Mouse (Mus musculus) activated CD4-positive, CD25-positive, alpha-beta regulatory T cell, adult 4 months (primary cell): ENCODE measurements around the gene Fut8. TPM values are rescaled to one million over a fixed set of nuclear protein-coding genes. Genes with fewer than 3 reads are reported as not detected.

ENCODE experiments used
- ATAC-seq: one replicate; pipeline ENCODE4 v1.8.0; 2017
- polyA plus RNA-seq, 2 experiments: library from polyadenylated mRNA; unstranded; fragments of 100-300 nt; shearing (Covaris generic); gene quantifications; one replicate each; pipeline ENCODE4 v1.2.1; 2017

Fut8 gene
- 10 to 100 TPM; 16.1 to 17.9 TPM for polyA plus RNA-seq

GRCm38 (mm10) chr12:77237950-77238530, at the start of gene Fut8:
TSS of gene Fut8 (plus strand) at chr12:77238125.
- ATAC-seq = peak; percentile 63

GRCm38 (mm10) chr12:77189161-77189560, 48.8 kb upstream of the Fut8 start:
- peak; percentile 29 for ATAC-seq

GRCm38 (mm10) chr12:77189933-77190446, 47.9 kb upstream of the Fut8 start:
- no peak for ATAC-seq

- no peak for ATAC-seq
These were observed 46.2 kb upstream of the Fut8 start for GRCm38 (mm10) chr12:77191478-77192271.

GRCm38 (mm10) chr12:77192714-77193113, 45.2 kb upstream of the Fut8 start:
- no peak for ATAC-seq

- peak; percentile 66 for ATAC-seq
These were observed 44.7 kb upstream of the Fut8 start for GRCm38 (mm10) chr12:77193225-77193716.

- no peak for ATAC-seq
These were observed 42.9 kb upstream of the Fut8 start for GRCm38 (mm10) chr12:77195044-77195443.

GRCm38 (mm10) chr12:77196529-77197095, 41.3 kb upstream of the Fut8 start:
- ATAC-seq = no peak

- ATAC-seq = no peak
These were observed 40.8 kb upstream of the Fut8 start for GRCm38 (mm10) chr12:77197121-77197599.

GRCm38 (mm10) chr12:77198253-77198652, 39.7 kb upstream of the Fut8 start:
- no peak for ATAC-seq

GRCm38 (mm10) chr12:77201461-77202143, 36.3 kb upstream of the Fut8 start:
- ATAC-seq = no peak

GRCm38 (mm10) chr12:77203136-77203535, 34.8 kb upstream of the Fut8 start:
- ATAC-seq = no peak

GRCm38 (mm10) chr12:77206852-77207251, 31.1 kb upstream of the Fut8 start:
- ATAC-seq = no peak

GRCm38 (mm10) chr12:77208056-77208455, 29.9 kb upstream of the Fut8 start:
- ATAC-seq = no peak

GRCm38 (mm10) chr12:77208576-77209180, 29.2 kb upstream of the Fut8 start:
- no peak for ATAC-seq

- ATAC-seq = no peak
These were observed 26.2 kb upstream of the Fut8 start for GRCm38 (mm10) chr12:77211695-77212208.

GRCm38 (mm10) chr12:77213896-77214564, 23.9 kb upstream of the Fut8 start:
- no peak for ATAC-seq

- no peak for ATAC-seq
These were observed 23.4 kb upstream of the Fut8 start for GRCm38 (mm10) chr12:77214565-77214909.

GRCm38 (mm10) chr12:77216511-77217192, 21.3 kb upstream of the Fut8 start:
- no peak for ATAC-seq

GRCm38 (mm10) chr12:77220616-77221015, 17.3 kb upstream of the Fut8 start:
- ATAC-seq = no peak
